Mouse (Mus musculus) thymus, adult 18-20 months (tissue): ENCODE data around the gene Abhd14b.
"Not testable (repeated sequence)": the region's sequence is repeated elsewhere in the genome, so short reads cannot be mapped to it uniquely, and the experiment has no call there.

Experiments used
- DNase-seq, 2 experiments: peaks; one replicate each; pipeline ENCODE4 v3.0.0; 2022; ENCODE audit warnings: mixed read lengths in 2 of 2

The Abhd14b gene

GRCm38 (mm10) chr9:106477649-106478048 lies 30.4 kb downstream of the Abhd14b start:
- DNase-seq: no peak

- DNase-seq: no peak
These were observed 30.8 kb downstream of the Abhd14b start for GRCm38 (mm10) chr9:106478101-106478500.

- no peak for DNase-seq
These were observed 33.3 kb downstream of the Abhd14b start for GRCm38 (mm10) chr9:106480541-106480940.

- DNase-seq: no peak
These were observed 33.8 kb downstream of the Abhd14b start for GRCm38 (mm10) chr9:106481075-106481474.

- DNase-seq: no peak
These were observed 34.4 kb downstream of the Abhd14b start for GRCm38 (mm10) chr9:106481676-106482075.

GRCm38 (mm10) chr9:106482578-106483115 lies 35.4 kb downstream of the Abhd14b start:
- DNase-seq: no peak

- no peak for DNase-seq
These were observed 35.9 kb downstream of the Abhd14b start for GRCm38 (mm10) chr9:106483136-106483535.

- no peak for DNase-seq
These were observed 36.3 kb downstream of the Abhd14b start for GRCm38 (mm10) chr9:106483606-106484005.

GRCm38 (mm10) chr9:106485076-106485475 lies 37.8 kb downstream of the Abhd14b start:
- no peak for DNase-seq

GRCm38 (mm10) chr9:106487602-106488001 lies 40.3 kb downstream of the Abhd14b start:
- DNase-seq: not testable (repeated sequence)

- DNase-seq: no peak
These were observed 52.4 kb downstream of the Abhd14b start, which contains the start of gene Iqcf1 for GRCm38 (mm10) chr9:106499667-106500066. TSS of gene Iqcf1 (plus strand) at chr9:106499967.

GRCm38 (mm10) chr9:106501846-106502245 lies 54.6 kb downstream of the Abhd14b start:
- no peak for DNase-seq
